12 mouse cellular contexts compared by ENCODE assay signal in genomic region chr11:17086106-17086505, GRCm38 (mm10). TPM values are rescaled to one million over a fixed set of nuclear protein-coding genes. Genes with fewer than 3 reads are reported as not detected.
DNase-seq lines count a peak whose midpoint lies in the region; ATAC-seq and TF ChIP-seq lines count a peak whose summit lies in the region.
"Had no signal": no experiment of that assay in that cellular context is flagged by ENCODE, and none has a peak within 500 bp of the region (broad histone marks: within the 10 kb centered on the region; RNA-seq: fewer than 3 reads in every experiment).

No protein-coding gene starts in this region.

- no peaks in the 10 kb centered on the region for H3K27me3 ChIP-seq in hindbrain, embryonic 16.5 days (replicated peaks; ENCODE audit: control insufficient read depth, insufficient read depth, low read length)
- H3K27me3 ChIP-seq in hindbrain, embryonic 13.5 days, result no peaks in the 10 kb centered on the region
- no peaks in the 10 kb centered on the region for H3K27me3 ChIP-seq in midbrain, postnatal 0 days (ENCODE audit: insufficient read depth, low read length)
- H3K27me3 ChIP-seq in midbrain, embryonic 11.5 days (ENCODE audit: control insufficient read depth, insufficient read depth, low read length), result no peaks in the 10 kb centered on the region
- H3K27me3 ChIP-seq in stomach, postnatal 0 days (ENCODE audit: control insufficient read depth, insufficient read depth, low read length), result no peaks in the 10 kb centered on the region
- no peaks in the 10 kb centered on the region for H3K27me3 ChIP-seq in intestine, embryonic 16.5 days (replicated peaks; ENCODE audit: control insufficient read depth, insufficient read depth, low read length)
- H3K27me3 ChIP-seq: liver, embryonic 13.5 days; stomach, embryonic 15.5 days had no signal

- no peaks in the 10 kb centered on the region for H3K36me3 ChIP-seq in hindbrain, embryonic 16.5 days (ENCODE audit: control insufficient read depth, insufficient read depth, low read length)
- peaks cover 5% of the 10 kb centered on the region; the same call in 1 of the 2 replicates for H3K36me3 ChIP-seq in hindbrain, embryonic 13.5 days
- no peaks in the 10 kb centered on the region for H3K36me3 ChIP-seq in midbrain, postnatal 0 days (ENCODE audit: insufficient read depth, low read length)
- no peaks in the 10 kb centered on the region for H3K36me3 ChIP-seq in midbrain, embryonic 11.5 days (ENCODE audit: control insufficient read depth, insufficient read depth, low read length)
- H3K36me3 ChIP-seq in stomach, postnatal 0 days (ENCODE audit: control insufficient read depth, insufficient read depth, low read length), result no peaks in the 10 kb centered on the region
- H3K36me3 ChIP-seq in intestine, embryonic 16.5 days (ENCODE audit: control insufficient read depth, insufficient read depth, low read length), result no peaks in the 10 kb centered on the region
- H3K36me3 ChIP-seq: liver, embryonic 13.5 days; stomach, embryonic 15.5 days had no signal

- DNase-seq in embryo, embryonic 10.5 days (ENCODE audit: low spot score), result peak; percentile 19
- DNase-seq in embryo, embryonic 10 days (ENCODE audit: low spot score), result no peak
- peak; percentile 5 for DNase-seq in midbrain, postnatal 0 days (ENCODE audit: low spot score)
- DNase-seq in midbrain, embryonic 11.5 days (ENCODE audit: low spot score, missing footprints), result no peak
- DNase-seq in stomach, postnatal 0 days (ENCODE audit: low spot score), result no peak
- DNase-seq: cerebellum, postnatal 36 days; liver, embryonic 13.5 days; right cerebral cortex, adult 18-20 months had no signal

- peak; percentile 63; the same call in 1 of the 2 replicates for ATAC-seq in hindbrain, embryonic 16.5 days
- no peak for ATAC-seq in hindbrain, embryonic 13.5 days (ENCODE audit: low FRiP score)
- ATAC-seq in midbrain, postnatal 0 days (ENCODE audit: low FRiP score), result no peak
- ATAC-seq in midbrain, embryonic 11.5 days (ENCODE audit: low FRiP score), result no peak
- peak; percentile 49; the same call in 1 of the 2 replicates for ATAC-seq in stomach, postnatal 0 days (ENCODE audit: low FRiP score, low TSS enrichment)
- no peak for ATAC-seq in intestine, embryonic 16.5 days

- TF ChIP-seq CTCF in midbrain, postnatal 0 days (IDR thresholded peaks at IDR 0.05), result no peak
- no peak for TF ChIP-seq CTCF in stomach, postnatal 0 days (IDR thresholded peaks at IDR 0.05; ENCODE audit: low read depth)

- WGBS in hindbrain, embryonic 16.5 days, result 18% methylated on average over 5 of the region's 5 CpGs
- 29% methylated on average over 5 of the region's 5 CpGs for WGBS in hindbrain, embryonic 13.5 days
- 15% methylated on average over 5 of the region's 5 CpGs for WGBS in midbrain, postnatal 0 days
- 39% methylated on average over 5 of the region's 5 CpGs for WGBS in midbrain, embryonic 11.5 days
- WGBS in stomach, postnatal 0 days, result 9% methylated on average over 5 of the region's 5 CpGs
- 21% methylated on average over 5 of the region's 5 CpGs for whole genome bisulfite sequencing in intestine, embryonic 16.5 days

- H3K4me3 ChIP-seq in hindbrain, embryonic 16.5 days (ENCODE audit: low read length), result no peak overlapping the region
- no peak overlapping the region for H3K4me3 ChIP-seq in hindbrain, embryonic 13.5 days
- no peak overlapping the region for H3K4me3 ChIP-seq in midbrain, postnatal 0 days (ENCODE audit: low read depth, low read length)
- no peak overlapping the region for H3K4me3 ChIP-seq in midbrain, embryonic 11.5 days (ENCODE audit: low read depth, low read length)
- no peak overlapping the region for H3K4me3 ChIP-seq in stomach, postnatal 0 days (ENCODE audit: low read depth, low read length)
- H3K4me3 ChIP-seq in intestine, embryonic 16.5 days (ENCODE audit: low read length), result no peak overlapping the region
- H3K4me3 ChIP-seq: liver, embryonic 13.5 days; stomach, embryonic 15.5 days had no signal

- TF ChIP-seq EP300 in stomach, postnatal 0 days (optimal IDR thresholded peaks at IDR 0.05), result no peak

- no peak overlapping the region for H3K9ac ChIP-seq in hindbrain, embryonic 16.5 days (ENCODE audit: low read depth, low read length)
- H3K9ac ChIP-seq in hindbrain, embryonic 13.5 days, result no peak overlapping the region
- H3K9ac ChIP-seq in midbrain, postnatal 0 days (replicated peaks; ENCODE audit: low read length, poor library complexity, severe bottlenecking), result no peak overlapping the region
- no peak overlapping the region for H3K9ac ChIP-seq in midbrain, embryonic 11.5 days (ENCODE audit: low read length)
- H3K9ac ChIP-seq in stomach, postnatal 0 days (ENCODE audit: low read length), result no peak overlapping the region
- H3K9ac ChIP-seq in intestine, embryonic 16.5 days (ENCODE audit: low read depth, low read length), result no peak overlapping the region
- H3K9ac ChIP-seq: liver, embryonic 13.5 days; stomach, embryonic 15.5 days had no signal

- H3K4me2 ChIP-seq in hindbrain, embryonic 16.5 days (ENCODE audit: low read length), result no peak overlapping the region
- no peak overlapping the region for H3K4me2 ChIP-seq in hindbrain, embryonic 13.5 days
- H3K4me2 ChIP-seq in midbrain, postnatal 0 days (ENCODE audit: low read depth, low read length, poor library complexity, severe bottlenecking), result no peak overlapping the region
- no peak overlapping the region for H3K4me2 ChIP-seq in midbrain, embryonic 11.5 days
- no peak overlapping the region for H3K4me2 ChIP-seq in stomach, postnatal 0 days (replicated peaks; ENCODE audit: low read depth)
- H3K4me2 ChIP-seq in intestine, embryonic 16.5 days (ENCODE audit: low read depth, low read length), result no peak overlapping the region
- H3K4me2 ChIP-seq: liver, embryonic 13.5 days; stomach, embryonic 15.5 days had no signal

- no peaks in the 10 kb centered on the region for H3K4me1 ChIP-seq in hindbrain, embryonic 16.5 days (ENCODE audit: control insufficient read depth, insufficient read depth, low read depth, low read length)
- no peaks in the 10 kb centered on the region for H3K4me1 ChIP-seq in hindbrain, embryonic 13.5 days (replicated peaks)
- H3K4me1 ChIP-seq in midbrain, postnatal 0 days (ENCODE audit: insufficient read depth, low read length), result no peaks in the 10 kb centered on the region
- H3K4me1 ChIP-seq in midbrain, embryonic 11.5 days (ENCODE audit: control insufficient read depth, insufficient read depth, low read length), result no peaks in the 10 kb centered on the region
- no peaks in the 10 kb centered on the region for H3K4me1 ChIP-seq in stomach, postnatal 0 days (replicated peaks; ENCODE audit: control insufficient read depth, insufficient read depth)
- no peaks in the 10 kb centered on the region for H3K4me1 ChIP-seq in intestine, embryonic 16.5 days (ENCODE audit: control insufficient read depth, insufficient read depth, low read length)
- H3K4me1 ChIP-seq: liver, embryonic 13.5 days; stomach, embryonic 15.5 days had no signal

- H3K9me3 ChIP-seq in hindbrain, embryonic 16.5 days (ENCODE audit: control insufficient read depth, low read length), result no peaks in the 10 kb centered on the region
- no peaks in the 10 kb centered on the region for H3K9me3 ChIP-seq in hindbrain, embryonic 13.5 days
- H3K9me3 ChIP-seq in midbrain, postnatal 0 days (ENCODE audit: low read length), result no peaks in the 10 kb centered on the region
- H3K9me3 ChIP-seq in midbrain, embryonic 11.5 days (ENCODE audit: control insufficient read depth, low read length), result no peaks in the 10 kb centered on the region
- no peaks in the 10 kb centered on the region for H3K9me3 ChIP-seq in stomach, postnatal 0 days (ENCODE audit: control insufficient read depth, low read length)
- H3K9me3 ChIP-seq in intestine, embryonic 16.5 days (ENCODE audit: control insufficient read depth, low read length), result no peaks in the 10 kb centered on the region
- H3K9me3 ChIP-seq: liver, embryonic 13.5 days; stomach, embryonic 15.5 days had no signal

- H3K27ac ChIP-seq in hindbrain, embryonic 16.5 days (ENCODE audit: low read depth, low read length), result no peak overlapping the region
- H3K27ac ChIP-seq in hindbrain, embryonic 13.5 days, result no peak overlapping the region
- no peak overlapping the region for H3K27ac ChIP-seq in midbrain, postnatal 0 days (ENCODE audit: low read depth, low read length)
- H3K27ac ChIP-seq in midbrain, embryonic 11.5 days (ENCODE audit: low read depth, low read length), result no peak overlapping the region
- H3K27ac ChIP-seq in stomach, postnatal 0 days (replicated peaks), result no peak overlapping the region
- no peak overlapping the region for H3K27ac ChIP-seq in intestine, embryonic 16.5 days (ENCODE audit: low read length)
- H3K27ac ChIP-seq: liver, embryonic 13.5 days; stomach, embryonic 15.5 days had no signal

RNA-seq across cellular contexts. Expression of gene Plek, which starts 33.9 kb away (rescaled TPM):
- polyA plus RNA-seq in hindbrain, embryonic 16.5 days (2015; fragmentation: Nextera tagmentation; extraction: Ambion mirVana), result 3.9 and 4.1 TPM in 2 replicates
- 4.0 and 4.6 TPM in 2 replicates for polyA plus RNA-seq in hindbrain, embryonic 13.5 days (2015; fragmentation: Nextera tagmentation; extraction: Ambion mirVana)
- total RNA-seq in midbrain, postnatal 0 days (2014; rRNA removed), result 4.7 and 5.4 TPM in 2 replicates
- 4.0 TPM in 2 replicates for polyA plus RNA-seq in midbrain, postnatal 0 days (2015; fragmentation: Nextera tagmentation; extraction: Ambion mirVana)
- 6.1 and 7.6 TPM in 2 replicates for polyA plus RNA-seq in midbrain, embryonic 11.5 days (2014; fragmentation: Nextera tagmentation; extraction: Ambion mirVana)
- polyA plus RNA-seq in stomach, postnatal 0 days (2015; fragmentation: Nextera tagmentation; extraction: Ambion mirVana), result 0.93 and 0.98 TPM in 2 replicates
- polyA plus RNA-seq in intestine, embryonic 16.5 days (2015; fragmentation: Nextera tagmentation; extraction: Ambion mirVana), result 2.2 TPM in 2 replicates

RNA-seq across cellular contexts. Expression of gene Cnrip1, which starts 34.7 kb away (rescaled TPM):
- polyA plus RNA-seq in hindbrain, embryonic 16.5 days (2015; fragmentation: Nextera tagmentation; extraction: Ambion mirVana), result 162 and 189 TPM in 2 replicates
- 99.1 and 99.3 TPM in 2 replicates for polyA plus RNA-seq in hindbrain, embryonic 13.5 days (2015; fragmentation: Nextera tagmentation; extraction: Ambion mirVana)
- 134 and 144 TPM in 2 replicates for total RNA-seq in midbrain, postnatal 0 days (2014; rRNA removed)
- 244 and 254 TPM in 2 replicates for polyA plus RNA-seq in midbrain, postnatal 0 days (2015; fragmentation: Nextera tagmentation; extraction: Ambion mirVana)
- polyA plus RNA-seq in midbrain, embryonic 11.5 days (2014; fragmentation: Nextera tagmentation; extraction: Ambion mirVana), result 25.1 and 27.0 TPM in 2 replicates
- 15.1 and 15.9 TPM in 2 replicates for polyA plus RNA-seq in stomach, postnatal 0 days (2015; fragmentation: Nextera tagmentation; extraction: Ambion mirVana)
- 20.4 and 22.6 TPM in 2 replicates for polyA plus RNA-seq in intestine, embryonic 16.5 days (2015; fragmentation: Nextera tagmentation; extraction: Ambion mirVana)

Comparison
In these comparisons a context has a peak if more than half of its experiments do, and no peak if none do; other contexts are left out.
1. DNase-seq: peak in embryo, embryonic 10.5 days (single experiment) and midbrain, postnatal 0 days (single experiment); none in embryo, embryonic 10 days (single experiment), midbrain, embryonic 11.5 days (single experiment) and stomach, postnatal 0 days (single experiment).
2. ATAC-seq: peak in hindbrain, embryonic 16.5 days (single experiment) and stomach, postnatal 0 days (single experiment); none in hindbrain, embryonic 13.5 days (single experiment), midbrain, postnatal 0 days (single experiment), midbrain, embryonic 11.5 days (single experiment) and intestine, embryonic 16.5 days (single experiment).